Mouse (Mus musculus) CH12.LX (cell line): Measurements from ENCODE around the gene Creb3l2. TPM values are rescaled to one million over a fixed set of nuclear protein-coding genes. Genes with fewer than 3 reads are reported as not detected.

Experiments
- DNase-seq: peaks from one replicate; pipeline ENCODE4 v3.0.0-alpha.2; 2013; ENCODE audit errors: extremely low read depth
- H3K27ac ChIP-seq: 2 replicates; pipeline ENCODE4 v1.5.1; 2012; ENCODE audit warnings: low read depth, mild to moderate bottlenecking, control low read depth, moderate library complexity; ENCODE audit not compliant: insufficient read depth
- H3K27me3 ChIP-seq: replicated peaks from 2 replicates; pipeline ENCODE3; 2012; ENCODE audit warnings: inconsistent platforms
- H3K36me3 ChIP-seq, 2 experiments: replicated peaks in 1 of 2; 2 replicates each; pipeline versions ENCODE3 to v1.6.1; 2012; ENCODE audit warnings: inconsistent platforms in 1 of 2, low read length in 1 of 2, mild to moderate bottlenecking in 1 of 2, mixed read lengths in 1 of 2, moderate library complexity in 1 of 2; ENCODE audit not compliant: control insufficient read depth in 1 of 2, insufficient read depth in 1 of 2
- H3K4me1 ChIP-seq, 2 experiments: 2 replicates each; pipeline ENCODE4 v1.6.1; 2012; ENCODE audit warnings: inconsistent platforms in 1 of 2, moderate library complexity in 1 of 2; ENCODE audit not compliant: insufficient read depth in 2 of 2, control insufficient read depth in 1 of 2
- H3K4me2 ChIP-seq: 2 replicates; pipeline ENCODE4 v1.6.1; 2012; ENCODE audit warnings: low read depth, mild to moderate bottlenecking, control low read depth; ENCODE audit not compliant: poor library complexity, insufficient read depth, severe bottlenecking
- H3K4me3 ChIP-seq, 3 experiments: fragments of 150-350 bp in 1 of 3; sonication (generic) in 1 of 3; replicated peaks in 1 of 3; 2 replicates each; pipeline versions ENCODE3 to v1.5.1; 2011 to 2012; ENCODE audit warnings: low read depth in 2 of 3, low read length in 2 of 3, mild to moderate bottlenecking in 2 of 3, moderate library complexity in 2 of 3, control low read depth in 1 of 3, improper control_type of control experiment in 1 of 3, inconsistent platforms in 1 of 3, mixed read lengths in 1 of 3; ENCODE audit not compliant: poor library complexity in 1 of 3
- H3K79me2 ChIP-seq: replicated peaks from 2 replicates; pipeline ENCODE4 v1.6.1; 2012; ENCODE audit warnings: mild to moderate bottlenecking, moderate library complexity; ENCODE audit not compliant: control insufficient read depth, poor library complexity, insufficient read depth, severe bottlenecking; ENCODE audit errors: extremely low read depth
- H3K9ac ChIP-seq: 2 replicates; pipeline ENCODE4 v1.6.1; 2012; ENCODE audit warnings: low read depth, mild to moderate bottlenecking, control low read depth, moderate library complexity; ENCODE audit not compliant: insufficient read depth
- H3K9me3 ChIP-seq: replicated peaks from 2 replicates; pipeline ENCODE3; 2012; ENCODE audit warnings: low read length, inconsistent platforms, mixed read lengths
- BHLHE40 ChIP-seq: IDR thresholded peaks from 2 replicates; pipeline ENCODE4 v1.6.1; 2011; ENCODE audit warnings: mild to moderate bottlenecking, low read depth, low read length, improper control_type of control experiment
- CTCF ChIP-seq, 2 experiments: IDR thresholded peaks in 1 of 2; conservative IDR thresholded peaks in 1 of 2; 2 replicates each; pipeline ENCODE4 v1.5.1; 2011 to 2012; ENCODE audit warnings: low read depth in 2 of 2, low read length in 2 of 2, improper control_type of control experiment in 1 of 2, inconsistent platforms in 1 of 2, mild to moderate bottlenecking in 1 of 2, moderate library complexity in 1 of 2
- E2F4 ChIP-seq: IDR thresholded peaks from 2 replicates; pipeline ENCODE4 v1.6.1; 2011; ENCODE audit warnings: low read depth, low read length, improper control_type of control experiment; ENCODE audit not compliant: insufficient replicate concordance
- ELF1 ChIP-seq: IDR thresholded peaks from 2 replicates; pipeline ENCODE4 v1.6.1; 2014; ENCODE audit warnings: low read depth, mild to moderate bottlenecking, inconsistent platforms, low read length, improper control_type of control experiment
- EP300 ChIP-seq: IDR thresholded peaks from 2 replicates; pipeline ENCODE4 v1.6.1; 2011; ENCODE audit warnings: low read length, improper control_type of control experiment
- GABPA ChIP-seq: IDR thresholded peaks from 2 replicates; pipeline ENCODE4 v1.6.1; 2012; ENCODE audit warnings: low read depth, low read length, improper control_type of control experiment, inconsistent platforms; ENCODE audit not compliant: insufficient replicate concordance
- HCFC1 ChIP-seq: IDR thresholded peaks from 2 replicates; pipeline ENCODE4 v1.6.1; 2012; ENCODE audit warnings: low read depth, mild to moderate bottlenecking, inconsistent platforms, low read length, improper control_type of control experiment
- IRF4 ChIP-seq: IDR thresholded peaks from 2 replicates; pipeline ENCODE4 v1.6.1; 2014; ENCODE audit warnings: low read depth, mild to moderate bottlenecking, inconsistent platforms, low read length, improper control_type of control experiment
- JUN ChIP-seq: IDR thresholded peaks from 2 replicates; pipeline ENCODE4 v1.6.1; 2011; ENCODE audit warnings: low read depth, mild to moderate bottlenecking, low read length, improper control_type of control experiment, moderate library complexity; ENCODE audit not compliant: insufficient read depth
- JUND ChIP-seq: conservative IDR thresholded peaks from 2 replicates; pipeline ENCODE4 v1.6.1; 2011; ENCODE audit warnings: low read depth, low read length, improper control_type of control experiment
- MAFK ChIP-seq: IDR thresholded peaks from 2 replicates; pipeline ENCODE4 v1.6.1; 2011; ENCODE audit warnings: low read length, improper control_type of control experiment; ENCODE audit not compliant: insufficient replicate concordance
- MAX ChIP-seq: IDR thresholded peaks from 2 replicates; pipeline ENCODE4 v1.6.1; 2011; ENCODE audit warnings: low read length, improper control_type of control experiment
- MAZ ChIP-seq: IDR thresholded peaks from 2 replicates; pipeline ENCODE4 v1.6.1; 2012; ENCODE audit warnings: low read depth, mild to moderate bottlenecking, inconsistent platforms, low read length, improper control_type of control experiment, moderate library complexity
- MEF2A ChIP-seq: IDR thresholded peaks from 2 replicates; pipeline ENCODE4 v1.6.1; 2014; ENCODE audit warnings: low read depth, mild to moderate bottlenecking, inconsistent platforms, low read length, improper control_type of control experiment, borderline replicate concordance
- MXI1 ChIP-seq: IDR thresholded peaks from 2 replicates; pipeline ENCODE4 v1.6.1; 2011; ENCODE audit warnings: mild to moderate bottlenecking, low read depth, low read length, improper control_type of control experiment
- MYC ChIP-seq: IDR thresholded peaks from 2 replicates; pipeline ENCODE4 v1.6.1; 2011; ENCODE audit warnings: low read depth, mild to moderate bottlenecking, improper control_type of control experiment, low read length
- NELFE ChIP-seq: IDR thresholded peaks from 2 replicates; pipeline ENCODE4 v1.6.1; 2011; ENCODE audit warnings: low read depth, low read length, improper control_type of control experiment
- NRF1 ChIP-seq: IDR thresholded peaks from 2 replicates; pipeline ENCODE4 v1.6.1; 2014; ENCODE audit warnings: low read depth, mild to moderate bottlenecking, inconsistent platforms, low read length, improper control_type of control experiment, moderate library complexity
- POLR2A ChIP-seq: IDR thresholded peaks from 2 replicates; pipeline ENCODE4 v1.6.1; 2011; ENCODE audit warnings: low read depth, mild to moderate bottlenecking, improper control_type of control experiment, low read length
- POLR2AphosphoS2 ChIP-seq: IDR thresholded peaks from 2 replicates; pipeline ENCODE4 v1.6.1; 2011; ENCODE audit warnings: low read depth, low read length, improper control_type of control experiment
- RAD21 ChIP-seq: IDR thresholded peaks from 2 replicates; pipeline ENCODE4 v1.6.1; 2011; ENCODE audit warnings: low read depth, mild to moderate bottlenecking, low read length, improper control_type of control experiment, moderate library complexity
- RCOR1 ChIP-seq: conservative IDR thresholded peaks from 2 replicates; pipeline ENCODE4 v1.6.1; 2012; ENCODE audit warnings: low read depth, mild to moderate bottlenecking, inconsistent platforms, low read length, improper control_type of control experiment
- SIN3A ChIP-seq: IDR thresholded peaks from 2 replicates; pipeline ENCODE4 v1.6.1; 2012; ENCODE audit warnings: low read length, improper control_type of control experiment, inconsistent platforms
- SMC3 ChIP-seq: IDR thresholded peaks from 2 replicates; pipeline ENCODE4 v1.6.1; 2011; ENCODE audit warnings: low read depth, low read length, improper control_type of control experiment
- TBP ChIP-seq: conservative IDR thresholded peaks from 2 replicates; pipeline ENCODE4 v1.6.1; 2011; ENCODE audit warnings: low read depth, low read length, improper control_type of control experiment
- UBTF ChIP-seq: IDR thresholded peaks from 2 replicates; pipeline ENCODE4 v1.6.1; 2012; ENCODE audit warnings: low read depth, mild to moderate bottlenecking, inconsistent platforms, low read length, improper control_type of control experiment, moderate library complexity
- USF1 ChIP-seq: IDR thresholded peaks from 2 replicates; pipeline ENCODE4 v1.6.1; 2014; ENCODE audit warnings: low read depth, mild to moderate bottlenecking, inconsistent platforms, low read length, improper control_type of control experiment
- USF2 ChIP-seq: conservative IDR thresholded peaks from 2 replicates; pipeline ENCODE4 v1.6.1; 2011; ENCODE audit warnings: low read depth, low read length, improper control_type of control experiment
- ZC3H11A ChIP-seq: IDR thresholded peaks from 2 replicates; pipeline ENCODE4 v1.6.1; 2012; ENCODE audit warnings: low read depth, mild to moderate bottlenecking, inconsistent platforms, low read length, improper control_type of control experiment
- ZNF384 ChIP-seq: IDR thresholded peaks from 2 replicates; pipeline ENCODE4 v1.6.1; 2012; ENCODE audit warnings: low read depth, low read length, improper control_type of control experiment, inconsistent platforms
- dilution Hi-C: fragments of 300-500 bp; cut with MboI; formaldehyde crosslinking; loops from 2 replicates; pipeline ENCODE4 v1.14.3; 2020; ENCODE audit warnings: low sequenced_read_pairs; ENCODE audit not compliant: extremely low pct_unique_long_range_greater_than_20kb, extremely low pct_ligation_motif_present
- in situ Hi-C: fragments of 300-500 bp; cut with MboI; formaldehyde crosslinking; loops from 3 replicates; pipeline ENCODE4 v1.14.3; 2019; ENCODE audit warnings: low sequenced_read_pairs, low pct_ligation_motif_present, low pct_unique_long_range_greater_than_20kb, mixed read lengths
- polyA plus RNA-seq: library from polyadenylated mRNA; unstranded; fragments of >175 nt; gene quantifications from 2 replicates; pipeline ENCODE4 v1.2.1, GENCODE M21; 2012; ENCODE audit warnings: low read depth; ENCODE audit not compliant: insufficient read length
- total RNA-seq, 2 experiments: library from RNA; depleted of rRNA; stranded (reverse); fragments of 300-350 nt in 1 of 2; fragments of >200 nt in 1 of 2; gene quantifications; 2 replicates each; pipeline ENCODE4 v1.2.3; 2012 to 2014

Creb3l2 gene
- total and polyA plus RNA-seq, 3 experiments: 1.5 to 8.5 (median 7.0) TPM

DNA sequence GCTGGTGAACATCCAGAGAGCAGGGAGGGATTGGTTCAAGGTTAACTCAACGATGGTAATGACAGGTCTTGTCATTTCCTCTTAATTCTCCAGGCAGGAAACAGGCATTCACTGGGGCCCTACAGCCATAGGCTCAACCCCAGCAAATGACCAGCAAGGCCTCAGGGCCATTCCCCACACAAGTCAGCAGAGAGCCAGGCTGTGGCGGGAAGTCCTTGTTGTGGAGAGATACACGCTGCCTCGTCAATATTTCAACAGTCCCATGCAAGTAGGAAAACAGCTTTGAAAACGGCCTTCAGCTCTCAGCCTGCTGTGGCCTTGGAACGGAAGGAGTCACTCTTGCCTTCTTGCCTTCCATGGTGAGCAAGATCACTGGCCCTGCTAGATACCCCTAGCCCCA is 6.6 kb downstream of the Creb3l2 start:
- Histone ChIP-seq H3K27me3 (no peaks in the 10 kb centered on the region), H3K4me2 (no peak overlapping the region), H3K4me1 (peaks cover 8 to 73% of the 10 kb centered on the region in 2 experiments), H3K9ac (no peak overlapping the region), H3K27ac (no peak overlapping the region), H3K36me3 (peaks cover 2 to 23% of the 10 kb centered on the region in 2 experiments), H3K9me3 (no peaks in the 10 kb centered on the region), H3K4me3 (no peak overlapping the region), H3K79me2 (peaks cover 87% of the 10 kb centered on the region)
- DNase-seq: no peak
- no peak for TF ChIP-seq USF2
- no peak for TF ChIP-seq JUN
- TF ChIP-seq E2F4: no peak
- TF ChIP-seq MXI1: no peak
- TF ChIP-seq HCFC1: no peak
- no peak for TF ChIP-seq MEF2A
- no peak for TF ChIP-seq USF1
- no peak for TF ChIP-seq TBP
- TF ChIP-seq SMC3: no peak
- no peak for TF ChIP-seq RAD21
- TF ChIP-seq MAFK: no peak
- no peak for TF ChIP-seq ELF1
- TF ChIP-seq SIN3A: no peak
- TF ChIP-seq CTCF (conservative IDR thresholded peaks at IDR 0.05 in 1 of 2, IDR thresholded peaks at IDR 0.05 in 1 of 2; ENCODE audit: low read depth in 2 of 2, low read length in 2 of 2): no peak
- no peak for TF ChIP-seq IRF4
- TF ChIP-seq POLR2AphosphoS2: no peak
- no peak for TF ChIP-seq GABPA
- TF ChIP-seq JUND: no peak
- no peak for TF ChIP-seq NRF1
- in situ Hi-C loops (no loop called here), dilution Hi-C loops (no loop called here)

DNA sequence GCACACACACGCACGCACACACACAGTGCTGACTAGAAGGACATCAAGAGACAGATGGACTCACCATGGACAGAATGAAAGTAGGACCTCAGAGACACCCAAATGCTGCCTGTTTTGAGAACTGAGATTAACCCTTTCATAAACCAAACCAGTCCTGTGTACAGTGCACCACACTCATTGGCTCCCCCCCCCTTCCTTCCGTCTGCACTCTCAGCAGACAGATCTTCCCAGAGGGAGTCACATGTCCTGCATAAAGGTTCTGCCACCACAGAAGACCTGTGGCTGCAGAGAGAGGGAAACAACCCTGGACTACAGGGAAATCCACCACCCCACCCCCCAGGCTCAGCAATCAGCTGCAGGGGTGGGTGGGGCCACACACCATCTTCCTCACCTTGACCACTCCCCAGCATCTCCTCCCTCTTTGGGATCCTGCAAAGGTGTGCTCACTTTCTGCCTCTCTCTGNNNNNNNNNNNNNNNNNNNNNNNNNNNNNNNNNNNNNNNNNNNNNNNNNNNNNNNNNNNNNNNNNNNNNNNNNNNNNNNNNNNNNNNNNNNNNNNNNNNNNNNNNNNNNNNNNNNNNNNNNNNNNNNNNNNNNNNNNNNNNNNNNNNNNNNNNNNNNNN is 12.0 kb downstream of the Creb3l2 start:
- H3K27me3 ChIP-seq: no peaks in the 10 kb centered on the region
- peaks cover 0 to 20% of the 10 kb centered on the region in 2 experiments for H3K36me3 ChIP-seq
- H3K4me2 ChIP-seq: peak overlapping the region; percentile 73
- no peak for DNase-seq
- in situ Hi-C loops (no loop called here), dilution Hi-C loops (no loop called here)
- peak overlapping the region; percentile 73 for H3K27ac ChIP-seq
- H3K79me2 ChIP-seq: peaks cover 73% of the 10 kb centered on the region
- H3K9me3 ChIP-seq: no peaks in the 10 kb centered on the region
- H3K4me3 ChIP-seq: peak overlapping the region in 1 of 3 experiments; percentile 36
- peaks cover 35 to 89% of the 10 kb centered on the region in 2 experiments for H3K4me1 ChIP-seq
- H3K9ac ChIP-seq: peak overlapping the region; percentile 60
- no peak for TF ChIP-seq MAX
- TF ChIP-seq TBP: no peak
- TF ChIP-seq MEF2A: 0 out of 2 replicates have a peak, but pooled peaks have one; percentile 11
- TF ChIP-seq ELF1: peak; percentile 47; the same call in 1 of the 2 replicates
- TF ChIP-seq SIN3A: peak; percentile 57
- peak; percentile 44; the same call in 1 of the 2 replicates for TF ChIP-seq POLR2A
- peak; percentile 91 for TF ChIP-seq MAZ
- TF ChIP-seq MXI1: no peak
- TF ChIP-seq HCFC1: peak; percentile 50
- no peak for TF ChIP-seq RAD21
- no peak for TF ChIP-seq ZNF384
- TF ChIP-seq UBTF: no peak
- peak; percentile 45; the same call in 1 of the 2 replicates for TF ChIP-seq EP300
- no peak for TF ChIP-seq JUND
- TF ChIP-seq E2F4: no peak
- TF ChIP-seq ZC3H11A: no peak
- peak; percentile 66; the same call in 1 of the 2 replicates for TF ChIP-seq BHLHE40
- peak; percentile 17; the same call in 1 of the 2 replicates for TF ChIP-seq USF1
- no peak; the same call in 1 of the 2 replicates for TF ChIP-seq SMC3
- no peak for TF ChIP-seq NELFE
- no peak for TF ChIP-seq JUN
- peak; percentile 77; the same call in 1 of the 2 replicates for TF ChIP-seq MYC
- TF ChIP-seq RCOR1: 0 out of 2 replicates have a peak, but pooled peaks have one; percentile 59
- TF ChIP-seq MAFK: no peak
